Mouse (Mus musculus) midbrain, embryonic 13.5 days (tissue): ENCODE data around the gene Prokr2. TPM values are rescaled to one million over a fixed set of nuclear protein-coding genes. Genes with fewer than 3 reads are reported as not detected.
"Not testable (repeated sequence)": the region's sequence is repeated elsewhere in the genome, so short reads cannot be mapped to it uniquely, and the experiment has no call there.

ENCODE experiments used
- ATAC-seq: fragments of 200-750 bp; cut with Nextera tagmentation; 2 replicates; pipeline ENCODE4 v1.8.0; 2017; ENCODE audit warnings: mild to moderate bottlenecking, moderate TSS enrichment, moderate library complexity
- H3K27ac ChIP-seq: fragments of 300-500 bp; sonication (generic); 2 replicates; pipeline ENCODE4 v1.5.1; 2015; ENCODE audit warnings: inconsistent platforms, mild to moderate bottlenecking, moderate library complexity
- H3K27me3 ChIP-seq: fragments of 300-500 bp; sonication (generic); 2 replicates; pipeline ENCODE4 v1.6.1; 2015; ENCODE audit warnings: mild to moderate bottlenecking, inconsistent platforms
- H3K36me3 ChIP-seq: fragments of 300-500 bp; sonication (generic); 2 replicates; pipeline ENCODE4 v1.6.1; 2015; ENCODE audit warnings: mild to moderate bottlenecking, inconsistent platforms
- H3K4me1 ChIP-seq: fragments of 300-500 bp; sonication (generic); replicated peaks from 2 replicates; pipeline ENCODE4 v1.6.1; 2015; ENCODE audit warnings: inconsistent platforms
- H3K4me2 ChIP-seq: fragments of 300-500 bp; sonication (generic); replicated peaks from 2 replicates; pipeline ENCODE4 v1.6.1; 2015; ENCODE audit warnings: moderate library complexity, mild to moderate bottlenecking, inconsistent platforms
- H3K4me3 ChIP-seq: fragments of 300-500 bp; sonication (generic); replicated peaks from 2 replicates; pipeline ENCODE4 v1.5.1; 2015; ENCODE audit warnings: mild to moderate bottlenecking, inconsistent platforms
- H3K9ac ChIP-seq: fragments of 300-500 bp; sonication (generic); replicated peaks from 2 replicates; pipeline ENCODE4 v1.6.1; 2015; ENCODE audit warnings: mild to moderate bottlenecking, inconsistent platforms
- H3K9me3 ChIP-seq: fragments of 300-500 bp; sonication (generic); 2 replicates; pipeline ENCODE4 v1.6.1; 2016; ENCODE audit warnings: mild to moderate bottlenecking, inconsistent platforms
- WGBS: fragments of 180-500 bp; shearing (Covaris S2); methylation state at CpG from one replicate; pipeline ENCODE4 v1.1.7; 2015; 5-methylcytosine and 5-hydroxymethylcytosine counted together
- polyA plus RNA-seq: library from polyadenylated mRNA; unstranded; fragments of >200 nt; fragmentation: Nextera tagmentation; extraction: Ambion mirVana; gene quantifications from 2 replicates; pipeline ENCODE4 v1.2.1, GENCODE M21; 2015

Prokr2 gene
- polyA plus RNA-seq, 1 experiment from 2014 or later, result 3.6 TPM

GRCm38 (mm10) chr2:132323541-132323940, 61.7 kb downstream of the Prokr2 start:
- Histone ChIP-seq H3K4me1 (no peaks in the 10 kb centered on the region), H3K36me3 (no peaks in the 10 kb centered on the region), H3K27ac (no peak overlapping the region), H3K27me3 (no peaks in the 10 kb centered on the region), H3K4me3 (no peak overlapping the region), H3K9me3 (no peaks in the 10 kb centered on the region), H3K9ac (no peak overlapping the region), H3K4me2 (no peak overlapping the region)
- no peak for ATAC-seq
- 71% methylated on average over 4 of the region's 4 CpGs for WGBS

GRCm38 (mm10) chr2:132320516-132320915, 64.7 kb downstream of the Prokr2 start:
- H3K9me3 ChIP-seq, result no peaks in the 10 kb centered on the region
- no peak overlapping the region for H3K4me3 ChIP-seq
- H3K27me3 ChIP-seq, result no peaks in the 10 kb centered on the region
- no peak overlapping the region for H3K9ac ChIP-seq
- no peak overlapping the region for H3K4me2 ChIP-seq
- no peak for ATAC-seq
- no peaks in the 10 kb centered on the region for H3K4me1 ChIP-seq
- WGBS, result 76% methylated on average over 5 of the region's 5 CpGs
- H3K27ac ChIP-seq, result no peak overlapping the region
- no peaks in the 10 kb centered on the region for H3K36me3 ChIP-seq

DNA sequence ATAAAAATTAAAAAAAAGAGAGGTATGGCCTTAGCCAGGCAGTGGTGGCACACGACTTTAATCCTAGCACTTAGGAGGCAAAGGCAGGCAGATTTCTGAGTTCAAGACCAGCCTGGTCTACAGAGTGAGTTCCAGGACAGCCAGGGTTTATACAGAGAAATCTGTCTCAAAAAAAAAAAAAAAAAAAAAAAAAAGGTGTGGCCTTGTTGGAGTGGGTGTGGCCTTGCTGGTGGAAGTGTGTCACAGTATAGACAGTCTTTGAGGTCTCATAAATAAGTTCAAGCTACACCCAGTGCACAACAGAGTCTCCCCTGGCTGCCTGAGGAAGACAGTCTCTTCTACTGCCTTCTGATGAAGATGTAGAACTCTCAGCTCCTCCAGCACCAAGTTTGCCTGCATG, 68.1 kb downstream of the Prokr2 start:
- Histone ChIP-seq H3K4me1 (no peaks in the 10 kb centered on the region), H3K27me3 (no peaks in the 10 kb centered on the region), H3K9me3 (no peaks in the 10 kb centered on the region), H3K4me3 (no peak overlapping the region), H3K36me3 (no peaks in the 10 kb centered on the region; the same call in 1 of the 2 replicates), H3K9ac (no peak overlapping the region), H3K27ac (no peak overlapping the region), H3K4me2 (no peak overlapping the region)
- WGBS, result 82% methylated on average over 1 of the region's 1 CpGs
- ATAC-seq, result no peak

GRCm38 (mm10) chr2:132316041-132316808, 69.0 kb downstream of the Prokr2 start:
- Histone ChIP-seq H3K4me3 (no peak overlapping the region), H3K27me3 (no peaks in the 10 kb centered on the region), H3K36me3 (peaks cover 3% of the 10 kb centered on the region; the same call in 1 of the 2 replicates), H3K4me2 (no peak overlapping the region), H3K9ac (peak overlapping the region; percentile 41), H3K4me1 (no peaks in the 10 kb centered on the region), H3K27ac (no peak overlapping the region), H3K9me3 (no peaks in the 10 kb centered on the region)
- WGBS, result 34% methylated on average over 8 of the region's 8 CpGs
- ATAC-seq, result peak; percentile 85

GRCm38 (mm10) chr2:132314057-132314456, 71.2 kb downstream of the Prokr2 start:
- 91% methylated on average over 8 of the region's 8 CpGs for WGBS
- not testable (repeated sequence) for H3K4me3 ChIP-seq, H3K27ac ChIP-seq, H3K9me3 ChIP-seq, H3K9ac ChIP-seq, ATAC-seq, H3K4me2 ChIP-seq, H3K27me3 ChIP-seq, H3K4me1 ChIP-seq
- peaks cover 21% of the 10 kb centered on the region for H3K36me3 ChIP-seq

GRCm38 (mm10) chr2:132313568-132313967, 71.7 kb downstream of the Prokr2 start:
- Histone ChIP-seq H3K9me3 (no peaks in the 10 kb centered on the region), H3K4me1 (no peaks in the 10 kb centered on the region), H3K9ac (no peak overlapping the region), H3K36me3 (peaks cover 25% of the 10 kb centered on the region), H3K27me3 (no peaks in the 10 kb centered on the region), H3K27ac (no peak overlapping the region), H3K4me2 (no peak overlapping the region), H3K4me3 (no peak overlapping the region)
- ATAC-seq, result peak; percentile 27; the same call in 1 of the 2 replicates
- WGBS, result 96% methylated on average over 2 of the region's 2 CpGs

- 83% methylated on average over 5 of the region's 5 CpGs for WGBS
- H3K27ac ChIP-seq, result no peak overlapping the region
- no peaks in the 10 kb centered on the region for H3K4me1 ChIP-seq
- H3K9ac ChIP-seq, result no peak overlapping the region
- H3K36me3 ChIP-seq, result peaks cover 35% of the 10 kb centered on the region
- H3K9me3 ChIP-seq, result no peaks in the 10 kb centered on the region
- no peak overlapping the region for H3K4me2 ChIP-seq
- no peak for ATAC-seq
- H3K4me3 ChIP-seq, result no peak overlapping the region
- H3K27me3 ChIP-seq, result no peaks in the 10 kb centered on the region
Measured at GRCm38 (mm10) chr2:132312616-132313015, 72.6 kb downstream of the Prokr2 start.

DNA sequence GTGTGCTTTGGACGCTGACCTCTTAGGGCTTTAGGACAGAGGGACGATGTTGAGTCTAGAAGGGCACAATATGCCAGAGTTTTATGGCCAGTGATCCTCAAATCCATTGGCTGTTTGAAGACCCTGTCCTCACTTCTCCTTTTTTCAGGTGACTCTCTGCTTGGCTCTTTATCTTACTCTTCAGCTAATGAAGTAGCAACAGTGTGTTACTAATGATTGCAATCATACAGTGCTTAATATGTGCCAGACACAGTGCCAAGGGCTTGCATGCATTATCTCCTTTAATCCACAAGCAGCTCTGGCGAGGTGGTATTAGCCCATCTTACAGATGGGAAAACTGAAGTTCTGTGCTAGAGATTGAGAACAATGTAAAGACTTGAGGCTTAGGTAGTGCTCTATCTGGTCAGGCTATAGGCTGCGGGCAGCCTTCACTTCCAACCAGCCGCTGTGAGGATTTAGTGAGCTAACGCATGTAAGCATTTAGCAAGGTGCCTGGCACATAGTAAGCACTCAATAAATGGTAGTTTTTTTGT, 75.8 kb downstream of the Prokr2 start:
- WGBS, result 96% methylated on average over 6 of the region's 6 CpGs
- no peaks in the 10 kb centered on the region for H3K4me1 ChIP-seq
- H3K9me3 ChIP-seq, result no peaks in the 10 kb centered on the region
- H3K36me3 ChIP-seq, result peaks cover 63% of the 10 kb centered on the region
- H3K4me2 ChIP-seq, result no peak overlapping the region
- no peak overlapping the region for H3K27ac ChIP-seq
- H3K27me3 ChIP-seq, result no peaks in the 10 kb centered on the region
- H3K4me3 ChIP-seq, result no peak overlapping the region
- ATAC-seq, result no peak
- no peak overlapping the region for H3K9ac ChIP-seq

GRCm38 (mm10) chr2:132308829-132309228, 76.4 kb downstream of the Prokr2 start:
- H3K27me3 ChIP-seq, result no peaks in the 10 kb centered on the region
- H3K9ac ChIP-seq, result no peak overlapping the region
- H3K27ac ChIP-seq, result no peak overlapping the region
- 94% methylated on average over 6 of the region's 6 CpGs for WGBS
- no peak overlapping the region for H3K4me3 ChIP-seq
- peaks cover 68% of the 10 kb centered on the region for H3K36me3 ChIP-seq
- no peak for ATAC-seq
- H3K4me2 ChIP-seq, result no peak overlapping the region
- H3K4me1 ChIP-seq, result no peaks in the 10 kb centered on the region
- no peaks in the 10 kb centered on the region for H3K9me3 ChIP-seq

DNA sequence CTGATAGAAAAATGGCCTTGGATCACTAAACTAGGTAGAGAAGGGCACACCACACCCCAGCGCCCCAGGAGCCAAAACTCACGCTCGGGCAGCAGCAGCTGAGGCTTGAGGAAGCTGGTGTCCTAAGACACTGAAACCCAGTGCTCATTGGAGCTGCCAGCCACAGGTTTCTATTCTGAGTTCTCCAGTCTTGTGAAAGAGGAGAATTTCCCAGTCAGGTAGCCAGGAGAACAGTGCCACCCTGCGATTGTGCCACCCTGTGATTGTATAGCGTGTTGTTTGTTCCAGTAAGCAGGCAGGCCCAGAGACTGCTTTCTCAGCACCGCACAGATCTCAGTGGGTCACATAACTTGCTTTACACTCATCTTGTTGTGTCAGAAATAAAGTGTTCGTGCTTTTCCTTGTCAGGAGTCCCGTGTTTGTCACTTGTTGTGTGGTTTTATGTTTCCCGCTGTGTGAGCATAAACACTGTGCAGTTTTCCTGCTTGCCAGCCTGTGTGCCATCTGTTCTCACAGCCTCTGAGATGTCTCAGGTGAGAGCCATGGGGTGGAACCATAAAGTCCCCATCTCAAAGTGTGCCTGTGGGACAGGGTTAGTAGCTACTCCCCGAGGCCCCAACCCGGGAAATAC, 77.9 kb downstream of the Prokr2 start:
- Histone ChIP-seq H3K4me1 (no peaks in the 10 kb centered on the region), H3K9ac (no peak overlapping the region), H3K4me2 (no peak overlapping the region), H3K4me3 (no peak overlapping the region), H3K9me3 (no peaks in the 10 kb centered on the region), H3K27ac (no peak overlapping the region), H3K36me3 (peaks cover 82% of the 10 kb centered on the region), H3K27me3 (no peaks in the 10 kb centered on the region)
- no peak for ATAC-seq
- 94% methylated on average over 11 of the region's 11 CpGs for WGBS

- Histone ChIP-seq H3K4me2 (no peak overlapping the region), H3K9me3 (no peaks in the 10 kb centered on the region), H3K4me3 (no peak overlapping the region), H3K9ac (no peak overlapping the region), H3K4me1 (no peaks in the 10 kb centered on the region), H3K36me3 (peaks cover 93% of the 10 kb centered on the region), H3K27ac (no peak overlapping the region), H3K27me3 (no peaks in the 10 kb centered on the region)
- ATAC-seq, result no peak
- 60% methylated on average over 4 of the region's 4 CpGs for WGBS
Measured at GRCm38 (mm10) chr2:132305988-132306387, 79.3 kb downstream of the Prokr2 start.

- Histone ChIP-seq H3K27ac (no peak overlapping the region), H3K4me3 (no peak overlapping the region), H3K9ac (no peak overlapping the region), H3K36me3 (peaks cover 92% of the 10 kb centered on the region), H3K4me2 (no peak overlapping the region), H3K27me3 (no peaks in the 10 kb centered on the region), H3K9me3 (no peaks in the 10 kb centered on the region), H3K4me1 (no peaks in the 10 kb centered on the region)
- 92% methylated on average over 7 of the region's 7 CpGs for WGBS
- ATAC-seq, result no peak
Measured at GRCm38 (mm10) chr2:132305165-132305564, 80.1 kb downstream of the Prokr2 start.
